Mouse (Mus musculus): ENCODE data around the gene Agbl4. TPM values are rescaled to one million over a fixed set of nuclear protein-coding genes. Genes with fewer than 3 reads are reported as not detected.

Gene Agbl4
- polyA plus RNA-seq, 1 experiment = not detected

DNA sequence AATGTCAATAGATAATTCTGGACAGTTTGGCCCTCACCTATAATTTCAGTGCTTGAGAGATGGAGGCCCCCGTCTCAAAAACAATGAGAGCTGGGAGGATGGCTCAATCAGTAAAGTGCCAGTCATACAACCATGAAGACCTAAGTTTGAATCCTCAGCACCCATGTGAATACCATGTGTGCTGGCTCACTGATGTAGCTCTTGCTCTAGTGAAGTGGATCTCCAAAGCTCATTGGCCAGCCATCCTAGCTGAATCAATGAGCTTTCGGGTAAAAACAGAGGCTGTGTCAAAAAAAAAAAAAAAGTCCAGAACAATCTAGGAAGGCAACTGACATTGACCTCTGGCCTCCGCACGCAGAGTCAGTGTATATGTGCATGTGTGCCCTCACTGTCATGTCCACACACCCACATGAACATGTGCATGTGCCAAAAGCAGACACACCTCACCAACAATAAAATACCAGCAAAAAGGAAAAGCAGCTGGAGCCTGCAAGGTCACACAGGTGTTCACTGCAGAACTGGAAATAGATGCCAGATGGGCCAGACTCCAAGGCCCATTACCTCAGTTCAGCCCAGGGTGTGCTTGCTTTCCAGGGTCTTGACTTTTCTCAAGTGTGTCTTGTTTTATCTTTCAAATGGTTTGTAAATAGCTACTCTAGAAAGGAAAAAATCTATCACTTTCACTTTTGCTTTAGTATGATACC lies 1192.2 kb downstream of the Agbl4 start:
- Histone ChIP-seq H3K4me2 (ENCODE audit: low read depth) (no peak overlapping the region), H3K4me3 (no peak overlapping the region), H3K36me3 (ENCODE audit: control insufficient read depth, insufficient read depth) (no peaks in the 10 kb centered on the region), H3ac (ENCODE audit: control insufficient read depth, insufficient read length) (no peak overlapping the region), H3K79me2 (ENCODE audit: control insufficient read depth, insufficient read depth) (no peaks in the 10 kb centered on the region), H3K27me3 (ENCODE audit: control insufficient read depth, insufficient read depth, insufficient read length) (no peaks in the 10 kb centered on the region)
- TF ChIP-seq E2F4 (IDR thresholded peaks at IDR 0.05; ENCODE audit: insufficient read depth) = no peak
- no peak for TF ChIP-seq POLR2AphosphoS2 (IDR thresholded peaks at IDR 0.05; ENCODE audit: insufficient read length, low read depth)
- TF ChIP-seq TCF3 (IDR thresholded peaks at IDR 0.05; ENCODE audit: insufficient read length, low read depth) = no peak
- TF ChIP-seq SRF (IDR thresholded peaks at IDR 0.05; ENCODE audit: control insufficient read depth, insufficient read length, low read depth) = no peak
- no peak for TF ChIP-seq TCF12 (IDR thresholded peaks at IDR 0.05; ENCODE audit: insufficient read depth, poor library complexity, severe bottlenecking)
- no peak for TF ChIP-seq MYOG (IDR thresholded peaks at IDR 0.05; ENCODE audit: control insufficient read depth in 1 of 3, insufficient read depth in 1 of 3, insufficient read length in 2 of 3, low read depth in 2 of 3)
- TF ChIP-seq POLR2A (IDR thresholded peaks at IDR 0.05; ENCODE audit: insufficient read length, low read depth) = no peak
- TF ChIP-seq MAX (IDR thresholded peaks at IDR 0.05; ENCODE audit: low read depth) = no peak

DNA sequence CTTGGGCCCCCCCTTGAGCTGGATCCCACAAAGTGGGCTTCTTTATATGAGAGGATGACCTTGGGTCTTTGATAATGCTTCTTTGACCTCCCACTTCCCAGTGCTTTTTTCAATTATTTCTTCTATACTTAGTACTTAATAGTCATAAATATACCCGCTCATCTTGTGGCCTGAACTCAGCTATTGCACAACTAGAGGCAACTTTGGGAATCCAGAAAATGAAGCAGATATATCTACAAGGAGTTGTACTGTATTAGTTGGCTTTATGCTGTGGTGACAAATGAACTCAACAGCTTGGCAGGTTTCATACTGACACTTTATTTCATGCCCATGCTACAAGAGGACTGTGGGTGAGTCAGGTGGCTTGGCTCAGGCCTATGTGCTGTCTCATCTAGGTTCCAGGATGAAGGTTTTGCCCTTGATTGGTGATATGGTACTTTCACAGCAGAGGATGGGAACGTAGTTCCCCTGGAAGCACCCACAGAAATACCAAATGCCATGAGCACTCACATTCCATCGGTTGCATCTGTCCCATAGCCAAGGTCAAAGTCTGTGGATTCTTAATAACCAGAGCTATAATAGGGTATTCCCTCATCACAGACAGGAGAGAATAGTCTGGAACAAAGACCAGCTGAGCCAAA lies 1197.3 kb downstream of the Agbl4 start:
- no peak overlapping the region for H3ac ChIP-seq (ENCODE audit: control insufficient read depth, insufficient read length)
- TF ChIP-seq TCF3 (IDR thresholded peaks at IDR 0.05; ENCODE audit: insufficient read length, low read depth) = no peak
- no peak for TF ChIP-seq E2F4 (IDR thresholded peaks at IDR 0.05; ENCODE audit: insufficient read depth)
- TF ChIP-seq POLR2A (IDR thresholded peaks at IDR 0.05; ENCODE audit: insufficient read length, low read depth) = no peak
- peak; percentile 94 for TF ChIP-seq CEBPB (IDR thresholded peaks at IDR 0.05; ENCODE audit: insufficient read depth, poor library complexity, severe bottlenecking)
- no peak for TF ChIP-seq MYOG (IDR thresholded peaks at IDR 0.05; ENCODE audit: control insufficient read depth in 1 of 3, insufficient read depth in 1 of 3, insufficient read length in 2 of 3, low read depth in 2 of 3)

DNA sequence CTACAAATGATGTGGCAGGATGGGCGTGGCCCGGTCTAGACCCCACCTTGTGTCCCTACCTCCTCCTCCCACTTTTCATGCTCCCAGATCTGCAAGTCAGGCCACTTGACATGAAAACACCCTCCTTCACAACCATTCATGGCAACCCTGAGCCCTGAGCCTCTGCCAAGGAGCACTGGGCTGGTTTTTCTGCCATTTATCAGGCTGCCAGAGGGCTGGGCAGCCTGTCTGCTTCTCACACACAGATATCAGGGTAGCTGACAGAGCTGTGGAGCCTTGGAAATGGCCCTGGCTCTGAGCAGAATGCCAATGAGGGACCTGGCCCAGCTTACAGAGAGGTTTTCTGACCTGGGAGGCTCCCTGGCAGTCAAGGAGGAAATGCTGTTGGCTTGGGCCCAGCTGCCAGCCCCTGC lies 1199.8 kb downstream of the Agbl4 start:
- Histone ChIP-seq H3K79me2 (ENCODE audit: control insufficient read depth, insufficient read depth) (no peaks in the 10 kb centered on the region), H3K36me3 (ENCODE audit: control insufficient read depth, insufficient read depth) (no peaks in the 10 kb centered on the region), H3K27me3 (ENCODE audit: control insufficient read depth, insufficient read depth, insufficient read length) (no peaks in the 10 kb centered on the region), H3K4me3 (no peak overlapping the region), H3ac (ENCODE audit: control insufficient read depth, insufficient read length) (no peak overlapping the region), H3K4me2 (ENCODE audit: low read depth) (no peak overlapping the region)
- TF ChIP-seq MAX (IDR thresholded peaks at IDR 0.05; ENCODE audit: low read depth) (no peak), REST (IDR thresholded peaks at IDR 0.05; ENCODE audit: insufficient read depth, insufficient read length) (no peak), E2F4 (IDR thresholded peaks at IDR 0.05; ENCODE audit: insufficient read depth) (no peak), MYOG (IDR thresholded peaks at IDR 0.05; ENCODE audit: control insufficient read depth in 1 of 3, insufficient read depth in 1 of 3, insufficient read length in 2 of 3, low read depth in 2 of 3) (no peak), TCF3 (IDR thresholded peaks at IDR 0.05; ENCODE audit: insufficient read length, low read depth) (no peak), SRF (IDR thresholded peaks at IDR 0.05; ENCODE audit: control insufficient read depth, insufficient read length, low read depth) (no peak), POLR2AphosphoS2 (IDR thresholded peaks at IDR 0.05; ENCODE audit: insufficient read length, low read depth) (no peak), MYOD1 (IDR thresholded peaks at IDR 0.05; ENCODE audit: control insufficient read depth in 1 of 3, insufficient read length in 2 of 3, low read depth in 2 of 3) (no peak), TCF12 (IDR thresholded peaks at IDR 0.05; ENCODE audit: insufficient read depth, poor library complexity, severe bottlenecking) (no peak), USF1 (IDR thresholded peaks at IDR 0.05; ENCODE audit: low read depth) (no peak), POLR2A (IDR thresholded peaks at IDR 0.05; ENCODE audit: insufficient read length, low read depth) (no peak), CEBPB (IDR thresholded peaks at IDR 0.05; ENCODE audit: insufficient read depth, poor library complexity, severe bottlenecking) (no peak)

More for the DNA sequence above, 1197.3 kb downstream of the Agbl4 start:
- no peak overlapping the region for H3K4me2 ChIP-seq (ENCODE audit: low read depth)
- no peak overlapping the region for H3K4me3 ChIP-seq
- H3K36me3 ChIP-seq (ENCODE audit: control insufficient read depth, insufficient read depth) = no peaks in the 10 kb centered on the region
- no peaks in the 10 kb centered on the region for H3K27me3 ChIP-seq (ENCODE audit: control insufficient read depth, insufficient read depth, insufficient read length)
- H3K79me2 ChIP-seq (ENCODE audit: control insufficient read depth, insufficient read depth) = no peaks in the 10 kb centered on the region

DNA sequence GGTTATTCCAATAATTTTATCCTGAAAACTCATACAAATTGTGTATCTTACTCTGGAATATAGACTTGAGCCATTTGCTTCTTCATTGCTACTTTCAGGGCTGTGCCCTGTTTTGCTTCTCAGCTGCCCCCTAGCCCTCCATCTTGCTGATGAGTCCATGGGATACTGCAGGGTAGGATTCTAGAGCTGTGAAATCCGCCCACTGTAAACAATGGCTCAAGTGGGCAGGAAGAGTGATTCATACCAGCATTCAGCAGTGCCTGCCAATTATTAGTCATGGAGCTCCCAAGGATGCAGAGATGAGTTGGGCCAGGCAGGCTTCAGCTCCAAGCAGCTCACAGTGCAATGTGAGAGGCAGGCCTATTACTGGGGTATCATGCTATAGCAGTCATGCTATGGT lies 1200.5 kb downstream of the Agbl4 start:
- TF ChIP-seq TCF12 (IDR thresholded peaks at IDR 0.05; ENCODE audit: insufficient read depth, poor library complexity, severe bottlenecking) = no peak
- TF ChIP-seq CEBPB (IDR thresholded peaks at IDR 0.05; ENCODE audit: insufficient read depth, poor library complexity, severe bottlenecking) = no peak
- TF ChIP-seq POLR2A (IDR thresholded peaks at IDR 0.05; ENCODE audit: insufficient read length, low read depth) = no peak
- no peak for TF ChIP-seq REST (IDR thresholded peaks at IDR 0.05; ENCODE audit: insufficient read depth, insufficient read length)
- TF ChIP-seq TCF3 (IDR thresholded peaks at IDR 0.05; ENCODE audit: insufficient read length, low read depth) = no peak
- TF ChIP-seq SRF (IDR thresholded peaks at IDR 0.05; ENCODE audit: control insufficient read depth, insufficient read length, low read depth) = no peak
- no peak for TF ChIP-seq MYOD1 (IDR thresholded peaks at IDR 0.05; ENCODE audit: control insufficient read depth in 1 of 3, insufficient read length in 2 of 3, low read depth in 2 of 3)
- Histone ChIP-seq H3K79me2 (ENCODE audit: control insufficient read depth, insufficient read depth) (no peaks in the 10 kb centered on the region), H3ac (ENCODE audit: control insufficient read depth, insufficient read length) (no peak overlapping the region), H3K4me3 (no peak overlapping the region), H3K36me3 (ENCODE audit: control insufficient read depth, insufficient read depth) (no peaks in the 10 kb centered on the region), H3K4me2 (ENCODE audit: low read depth) (no peak overlapping the region), H3K27me3 (ENCODE audit: control insufficient read depth, insufficient read depth, insufficient read length) (no peaks in the 10 kb centered on the region)

DNA sequence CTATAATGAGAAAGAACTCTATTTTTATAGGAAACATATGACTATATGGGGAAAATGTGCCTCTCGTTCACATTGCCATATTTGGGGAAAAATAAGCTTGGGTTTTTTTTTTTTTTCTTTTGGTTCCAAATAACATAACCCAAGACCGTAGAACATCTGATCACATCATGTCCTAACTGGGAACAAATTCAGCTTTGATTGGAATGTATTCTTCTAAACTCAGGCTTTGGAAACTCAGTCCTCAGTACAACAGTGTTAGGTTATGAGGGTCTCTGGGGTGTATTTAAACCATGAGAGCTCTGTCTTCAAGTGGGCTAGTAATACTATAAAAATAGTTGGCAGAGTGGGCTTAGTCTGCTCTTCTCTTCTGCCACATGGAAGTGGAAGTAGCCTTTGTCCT lies 1205.7 kb downstream of the Agbl4 start:
- H3ac ChIP-seq (ENCODE audit: control insufficient read depth, insufficient read length) = no peak overlapping the region
- H3K36me3 ChIP-seq (ENCODE audit: control insufficient read depth, insufficient read depth) = no peaks in the 10 kb centered on the region
- H3K4me2 ChIP-seq (ENCODE audit: low read depth) = no peak overlapping the region
- no peaks in the 10 kb centered on the region for H3K79me2 ChIP-seq (ENCODE audit: control insufficient read depth, insufficient read depth)
- no peak overlapping the region for H3K4me3 ChIP-seq
- TF ChIP-seq TCF3 (IDR thresholded peaks at IDR 0.05; ENCODE audit: insufficient read length, low read depth) = no peak
- TF ChIP-seq SRF (IDR thresholded peaks at IDR 0.05; ENCODE audit: control insufficient read depth, insufficient read length, low read depth) = no peak
- TF ChIP-seq POLR2A (IDR thresholded peaks at IDR 0.05; ENCODE audit: insufficient read length, low read depth) = no peak
- TF ChIP-seq MYOG (IDR thresholded peaks at IDR 0.05; ENCODE audit: control insufficient read depth in 1 of 3, insufficient read depth in 1 of 3, insufficient read length in 2 of 3, low read depth in 2 of 3) = no peak
- TF ChIP-seq USF1 (IDR thresholded peaks at IDR 0.05; ENCODE audit: low read depth) = no peak
- TF ChIP-seq MYOD1 (IDR thresholded peaks at IDR 0.05; ENCODE audit: control insufficient read depth in 1 of 3, insufficient read length in 2 of 3, low read depth in 2 of 3) = no peak
- no peak for TF ChIP-seq MAX (IDR thresholded peaks at IDR 0.05; ENCODE audit: low read depth)
- no peak for TF ChIP-seq E2F4 (IDR thresholded peaks at IDR 0.05; ENCODE audit: insufficient read depth)
- TF ChIP-seq REST (IDR thresholded peaks at IDR 0.05; ENCODE audit: insufficient read depth, insufficient read length) = no peak
- TF ChIP-seq CEBPB (IDR thresholded peaks at IDR 0.05; ENCODE audit: insufficient read depth, poor library complexity, severe bottlenecking) = no peak
- TF ChIP-seq TCF12 (IDR thresholded peaks at IDR 0.05; ENCODE audit: insufficient read depth, poor library complexity, severe bottlenecking) = no peak
- TF ChIP-seq POLR2AphosphoS2 (IDR thresholded peaks at IDR 0.05; ENCODE audit: insufficient read length, low read depth) = no peak
- no peaks in the 10 kb centered on the region for H3K27me3 ChIP-seq (ENCODE audit: control insufficient read depth, insufficient read depth, insufficient read length)
